Mouse (Mus musculus): ENCODE results near the gene Birc2.
A peak's percentile ranks its signal among the peaks of the same experiment; 100 is the strongest.

Gene Birc2

DNA sequence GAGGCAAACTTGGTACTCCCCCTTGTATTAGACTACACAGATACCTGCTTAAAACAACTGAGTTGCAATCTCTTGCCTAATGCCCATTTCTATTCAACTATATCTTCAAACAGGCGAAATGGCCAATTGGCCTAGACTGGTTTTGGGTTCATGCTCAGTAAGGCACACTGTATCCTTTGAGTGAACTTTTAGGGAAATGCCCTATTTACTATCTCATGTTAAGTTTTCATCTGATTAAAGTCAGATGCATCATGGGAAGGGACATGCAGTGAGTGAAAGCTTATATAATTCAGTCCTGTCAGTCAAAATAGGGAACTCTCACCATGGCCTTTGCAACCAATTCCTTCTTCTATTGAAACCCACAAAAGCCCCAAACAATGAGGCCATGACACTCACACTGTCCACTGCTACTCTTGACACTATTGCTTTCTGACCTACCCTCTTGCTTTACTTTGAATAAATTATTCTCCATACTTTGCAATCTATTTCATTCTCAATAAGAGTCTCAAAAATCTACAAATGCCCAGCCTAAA, 9.9 kb upstream of the Birc2 start:
- no peak for DNase-seq (ENCODE audit: low read depth)

DNA sequence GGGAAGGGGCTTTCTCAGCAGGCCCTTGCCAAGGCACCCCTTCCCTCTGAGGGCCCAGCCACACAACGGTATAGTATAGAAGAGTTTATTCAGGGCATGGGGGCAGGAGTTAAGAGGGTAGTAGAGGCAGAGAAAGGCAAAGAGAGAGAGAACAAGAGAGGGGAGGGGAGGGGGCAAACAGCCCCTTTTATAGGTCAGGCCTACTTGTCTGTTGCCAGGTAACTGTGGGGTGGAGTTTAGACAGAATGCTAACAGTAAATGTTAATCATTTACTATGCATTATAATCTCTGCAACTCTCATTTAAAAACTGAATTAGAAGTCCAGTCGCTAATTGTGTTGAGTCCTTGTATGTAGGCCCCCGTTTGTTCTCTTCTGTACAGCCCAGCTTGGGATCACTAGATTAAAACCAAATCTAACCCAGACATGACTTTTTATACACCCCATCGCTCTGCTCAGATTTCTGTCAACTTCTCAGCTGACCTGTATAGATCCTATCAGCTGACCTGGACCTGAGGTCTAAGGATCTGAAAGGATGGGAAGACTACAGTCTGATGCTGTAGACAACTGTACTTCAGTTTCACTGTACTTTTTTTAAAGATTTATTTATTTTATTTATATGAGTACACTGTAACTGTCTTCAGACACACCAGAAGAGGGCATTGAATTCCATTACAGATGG, 8.5 kb upstream of the Birc2 start:
- no peak for DNase-seq (ENCODE audit: low read depth)

DNA sequence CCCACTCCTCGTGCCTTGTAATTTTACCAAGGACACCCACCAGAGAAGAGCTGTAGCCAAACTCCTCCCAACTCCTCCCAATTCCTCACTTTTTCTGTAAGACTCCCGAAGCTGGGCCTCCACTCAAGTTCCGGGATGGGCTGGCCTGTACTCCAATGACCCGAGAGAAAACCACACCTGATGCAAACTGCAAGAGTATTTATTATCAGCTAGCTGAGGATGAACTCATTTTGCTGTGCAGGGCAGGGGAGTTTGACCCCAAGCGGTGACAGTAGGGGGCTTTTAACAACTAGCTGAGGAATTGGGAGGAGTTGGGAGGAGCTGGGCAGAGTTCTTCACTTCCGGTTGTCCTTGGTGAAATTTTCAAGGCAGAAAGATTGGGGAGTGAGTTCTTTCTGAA, 4.4 kb upstream of the Birc2 start:
- DNase-seq (ENCODE audit: low read depth): no peak

DNA sequence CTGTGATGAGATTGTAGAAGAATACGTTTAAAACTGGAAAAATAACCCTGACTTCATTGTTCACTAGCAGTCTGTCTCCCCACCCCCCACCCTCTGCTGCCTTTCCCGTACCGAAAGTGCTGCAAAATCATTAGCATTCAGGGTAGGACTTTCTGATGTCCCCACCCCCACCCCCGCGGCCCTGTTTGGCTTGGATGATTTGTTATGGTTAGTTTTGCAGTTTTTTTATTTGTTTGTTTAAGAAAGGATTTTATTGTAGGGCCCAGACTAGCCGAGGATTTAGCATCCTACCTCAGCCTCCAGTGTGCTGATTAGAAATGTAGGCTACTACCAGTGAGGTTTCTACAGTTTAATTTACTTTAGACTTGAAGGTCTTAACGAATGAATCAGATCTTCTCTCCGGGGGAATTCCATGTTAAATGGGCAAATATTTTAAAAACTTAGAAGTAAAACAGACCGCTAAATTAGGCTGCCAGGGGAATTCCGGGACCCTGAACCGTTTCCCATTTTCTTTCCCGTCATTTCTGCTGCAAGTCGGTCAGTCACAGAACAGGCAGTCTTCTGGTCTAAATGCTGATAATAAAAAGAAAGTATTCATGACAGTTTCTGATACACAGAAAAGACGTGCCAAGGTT, 1.1 kb upstream of the Birc2 start:
- DNase-seq (ENCODE audit: low read depth): peak; percentile 54

DNA sequence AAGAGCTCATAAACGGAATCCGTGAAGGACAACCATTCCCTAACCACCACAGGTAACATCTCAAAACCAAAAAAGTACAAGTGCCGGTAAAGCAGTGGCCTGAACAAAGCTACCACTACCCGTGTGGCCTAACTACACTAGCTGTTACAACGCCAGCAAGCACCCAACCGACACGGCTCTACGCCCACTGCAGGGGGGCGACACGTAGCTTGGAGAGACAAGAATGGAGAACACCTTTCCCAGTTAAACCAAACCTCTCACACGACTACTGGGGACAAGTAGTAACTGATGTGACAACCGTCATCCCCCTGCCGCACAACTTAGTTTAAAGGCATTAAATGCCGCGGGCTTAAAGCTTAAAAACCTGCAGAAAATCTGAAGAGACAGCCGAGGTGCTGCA, 533 bp downstream of the Birc2 start:
- DNase-seq (ENCODE audit: low read depth): no peak

DNA sequence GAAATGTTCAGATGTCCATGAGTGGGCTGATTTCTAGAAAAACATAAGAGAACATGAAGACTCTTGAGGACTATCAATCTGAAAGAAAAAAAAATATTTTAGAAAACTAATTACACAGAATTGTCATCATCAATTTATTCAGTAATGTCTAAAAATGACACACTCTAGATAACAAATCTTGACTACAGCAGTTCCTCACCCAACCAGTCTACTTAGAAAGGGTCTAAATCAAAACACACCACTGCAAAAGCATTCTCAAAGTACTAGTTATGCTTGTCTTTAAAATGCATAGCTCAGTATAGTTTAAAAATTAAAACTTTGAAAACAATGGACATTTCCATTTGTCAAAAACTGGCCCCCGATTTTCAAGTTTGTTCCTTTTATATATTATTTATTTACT, 1.6 kb downstream of the Birc2 start:
- DNase-seq (ENCODE audit: low read depth): no peak

DNA sequence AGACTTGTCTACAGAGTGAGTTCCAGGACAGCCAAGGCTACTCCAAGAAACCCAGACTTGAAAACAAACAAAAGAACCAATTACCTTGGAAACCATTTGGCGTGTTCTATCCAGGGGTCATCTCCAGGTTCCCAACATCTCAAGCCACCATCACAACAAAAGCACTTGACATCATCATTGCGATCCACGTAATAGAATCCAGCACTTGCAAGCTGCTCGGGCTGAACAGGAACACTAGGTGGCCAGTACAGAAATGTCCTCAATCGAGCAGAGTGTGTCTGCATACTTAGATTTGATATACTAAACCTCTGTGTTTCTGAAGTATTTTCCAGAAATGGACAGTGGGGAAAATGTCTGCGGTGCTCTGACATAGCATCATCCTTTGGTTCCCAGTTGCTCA, 3.4 kb downstream of the Birc2 start:
- DNase-seq (ENCODE audit: low read depth): no peak

DNA sequence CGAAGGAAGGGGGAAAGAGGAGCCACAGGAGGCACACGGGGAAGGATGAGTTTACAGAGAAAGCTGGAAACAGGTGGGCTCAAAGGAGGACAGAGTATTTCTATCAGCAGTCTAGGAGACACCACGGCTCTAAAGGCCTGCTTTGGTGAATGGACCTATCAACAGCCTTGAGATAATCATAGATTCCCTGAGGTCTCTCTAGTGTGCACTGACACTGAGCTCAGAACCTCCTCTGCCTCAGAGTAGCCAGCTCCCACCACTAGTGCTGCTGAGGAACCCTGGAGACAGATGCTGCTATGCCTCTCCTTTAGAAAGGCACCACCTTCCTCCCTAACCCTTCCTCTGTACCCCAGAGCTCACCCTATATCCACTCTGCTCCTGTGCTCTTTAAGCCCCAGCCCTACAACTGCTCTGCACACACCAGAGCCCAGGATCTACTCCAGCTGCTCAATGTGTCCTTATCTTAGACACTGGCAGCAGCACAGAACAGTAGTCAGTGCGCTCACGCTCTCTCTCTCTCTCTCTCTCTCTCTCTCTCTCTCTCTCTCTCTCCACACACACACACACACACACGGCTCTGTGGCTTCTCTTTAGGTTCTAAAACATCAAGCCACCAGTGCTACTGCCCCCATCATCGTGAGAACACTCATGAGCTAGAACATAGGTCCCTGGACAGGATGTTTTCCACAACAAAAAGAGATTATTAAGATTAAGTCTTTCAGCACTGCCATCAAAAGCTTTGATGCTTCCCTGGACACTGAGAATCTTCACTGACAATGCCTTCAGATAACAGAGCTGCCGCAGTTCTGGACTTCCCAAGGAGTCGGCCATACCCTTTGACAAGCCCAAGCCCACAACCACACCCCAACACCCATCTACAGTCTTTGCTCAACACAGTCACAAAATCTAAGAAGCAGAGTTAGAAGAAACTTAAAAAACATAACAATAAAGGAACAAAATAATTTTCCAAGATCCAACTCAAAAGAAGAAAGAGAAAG, 7.0 kb downstream of the Birc2 start:
- DNase-seq (ENCODE audit: low read depth): no peak

DNA sequence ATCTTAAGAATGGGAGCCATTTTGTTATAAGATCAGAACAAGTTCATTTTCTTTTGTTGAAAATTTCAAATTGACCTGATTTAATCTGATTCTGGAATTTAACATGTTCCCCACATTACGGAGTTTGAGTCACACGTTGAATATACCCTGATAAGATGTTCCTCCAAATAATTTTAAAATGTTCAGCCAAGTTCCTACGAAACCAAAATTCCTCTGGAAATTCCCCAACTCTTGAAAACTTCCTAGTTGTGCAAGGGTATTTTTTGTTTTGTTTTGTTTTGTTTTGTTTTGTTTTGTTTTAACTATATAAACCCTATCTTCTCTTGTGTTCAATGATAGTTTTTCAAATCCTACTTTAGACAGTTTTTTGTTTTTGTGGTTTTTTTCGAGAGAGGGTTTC, 8.2 kb downstream of the Birc2 start:
- DNase-seq (ENCODE audit: low read depth): no peak

DNA sequence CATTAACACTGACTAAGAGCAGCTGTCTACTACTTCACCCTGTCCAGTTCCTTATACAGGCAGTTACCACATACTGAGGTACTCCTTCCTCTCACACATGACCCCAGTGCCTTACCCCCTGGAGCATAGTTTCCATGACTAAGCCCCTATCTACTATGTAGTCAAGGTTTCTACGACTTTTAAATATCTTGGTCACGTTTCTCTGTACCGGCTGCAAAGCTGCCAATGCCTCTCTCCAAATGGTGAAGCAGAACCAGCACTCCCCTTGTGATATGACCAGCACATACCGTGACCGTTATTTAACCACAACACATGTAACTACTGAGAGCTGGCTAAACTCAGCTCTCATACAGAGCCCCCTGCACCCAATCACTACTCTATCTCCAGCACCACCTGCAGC, 11.9 kb downstream of the Birc2 start:
- no peak for DNase-seq (ENCODE audit: low read depth)

DNA sequence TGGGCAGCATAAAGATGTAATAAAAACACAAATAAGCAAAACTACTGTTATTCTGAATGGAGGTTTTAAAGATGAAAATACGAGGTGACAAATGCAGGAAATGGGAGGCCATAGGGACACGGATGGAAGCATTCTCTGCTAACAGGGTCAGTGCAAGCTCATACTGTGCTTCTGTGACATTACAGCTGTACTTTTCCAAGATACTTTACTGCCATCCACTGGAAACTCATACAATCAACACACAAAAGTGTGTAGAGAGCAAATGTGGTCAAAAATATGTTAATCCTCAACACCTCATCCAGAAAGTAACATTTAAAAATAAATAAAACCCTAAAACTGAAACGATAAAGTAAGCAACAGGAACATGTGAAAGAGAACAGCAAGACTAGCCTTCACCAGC, 14.1 kb downstream of the Birc2 start:
- DNase-seq (ENCODE audit: low read depth): no peak

DNA sequence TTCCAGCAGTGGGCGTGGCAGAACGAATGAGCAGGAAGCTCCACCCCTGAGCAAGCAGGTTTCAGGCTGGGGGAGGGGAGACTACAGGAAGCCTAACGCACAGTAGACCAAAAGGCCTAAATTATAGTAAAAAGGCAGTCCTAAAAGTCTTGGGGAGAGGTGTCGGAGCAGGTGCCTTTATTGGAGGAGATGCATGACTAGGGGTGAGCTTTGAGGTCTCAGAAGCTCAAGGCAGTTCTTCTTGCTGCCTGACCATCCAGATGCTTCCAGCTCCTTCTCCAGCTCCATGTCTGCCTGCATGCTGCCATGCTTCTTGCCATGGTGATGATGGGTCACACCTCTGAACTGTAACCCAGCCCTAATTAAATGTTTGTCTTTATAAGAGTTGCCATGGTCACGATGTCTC, 31.8 kb downstream of the Birc2 start:
- DNase-seq (ENCODE audit: low read depth): no peak

DNA sequence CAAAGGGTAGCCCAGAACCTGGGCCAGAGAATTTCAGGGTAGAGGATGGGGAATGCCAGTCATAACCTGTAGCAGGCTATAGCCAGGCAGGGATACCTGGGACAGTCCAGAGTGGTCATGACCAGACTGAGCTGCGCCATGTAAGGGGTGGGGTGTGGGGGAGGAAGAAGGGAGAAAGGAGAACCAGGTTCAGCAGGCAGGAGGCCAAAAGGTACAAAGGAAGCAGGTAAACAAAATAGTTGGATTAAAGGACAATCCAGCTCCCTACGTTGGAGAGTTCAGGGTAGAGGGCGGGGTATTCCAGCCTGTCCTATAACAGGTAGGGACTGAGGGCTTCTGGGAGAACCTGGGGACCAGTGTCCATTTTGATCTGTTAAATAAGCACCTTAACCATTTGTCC, 38.3 kb downstream of the Birc2 start:
- no peak for DNase-seq (ENCODE audit: low read depth)

DNA sequence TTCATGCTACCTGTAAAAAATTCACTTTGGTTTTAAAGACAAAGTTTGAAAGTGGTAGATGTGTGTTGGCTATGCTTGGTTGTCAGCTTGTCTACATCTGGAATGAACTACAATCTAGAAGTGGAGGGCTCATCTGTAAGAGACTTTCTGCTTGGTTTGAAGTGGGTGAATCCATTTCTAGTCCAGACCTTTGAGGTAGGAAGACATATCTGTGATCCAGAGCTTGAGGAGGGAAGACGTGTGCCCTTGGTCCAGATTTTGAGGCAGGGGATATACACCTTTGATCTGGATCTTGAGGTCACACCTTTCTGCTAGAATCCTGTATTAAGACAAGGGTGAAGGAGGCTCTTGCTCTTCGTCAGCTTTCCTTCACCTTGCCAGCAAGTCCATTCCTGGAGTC, 39.3 kb downstream of the Birc2 start:
- DNase-seq (ENCODE audit: low read depth): no peak

DNA sequence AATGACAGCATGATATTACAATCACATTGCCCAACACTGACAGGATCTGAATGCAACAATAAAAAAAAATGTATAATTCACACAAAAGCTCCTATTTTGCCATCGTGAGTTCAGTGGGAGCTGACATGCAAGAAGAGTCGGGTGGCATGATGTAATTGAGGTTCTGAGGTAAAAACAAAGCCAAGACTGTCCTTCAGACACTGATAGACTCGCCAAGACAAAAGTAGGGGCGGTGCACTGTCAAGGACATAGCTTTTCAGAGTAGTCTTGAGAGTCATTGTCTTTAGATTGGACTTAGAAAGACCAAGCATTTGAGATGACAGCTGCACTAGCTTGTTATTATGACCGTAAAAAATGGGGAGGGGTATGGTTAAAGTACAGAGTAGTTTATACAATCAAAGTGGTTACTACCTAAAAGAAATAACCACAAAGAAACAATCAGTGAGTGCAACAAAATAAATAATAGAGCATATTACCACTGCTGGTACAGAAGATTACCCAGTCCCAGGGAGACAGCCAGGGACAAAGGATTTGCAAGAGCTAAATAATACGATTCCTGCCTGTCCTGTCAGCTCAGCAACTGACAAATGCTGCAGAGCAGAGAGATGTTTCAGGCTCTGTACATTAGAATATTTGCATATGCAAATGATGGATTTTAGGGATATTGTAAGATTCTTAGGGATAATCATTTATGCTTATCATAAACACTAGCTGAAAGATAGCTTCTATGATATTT, 40.6 kb downstream of the Birc2 start:
- DNase-seq (ENCODE audit: low read depth): no peak

DNA sequence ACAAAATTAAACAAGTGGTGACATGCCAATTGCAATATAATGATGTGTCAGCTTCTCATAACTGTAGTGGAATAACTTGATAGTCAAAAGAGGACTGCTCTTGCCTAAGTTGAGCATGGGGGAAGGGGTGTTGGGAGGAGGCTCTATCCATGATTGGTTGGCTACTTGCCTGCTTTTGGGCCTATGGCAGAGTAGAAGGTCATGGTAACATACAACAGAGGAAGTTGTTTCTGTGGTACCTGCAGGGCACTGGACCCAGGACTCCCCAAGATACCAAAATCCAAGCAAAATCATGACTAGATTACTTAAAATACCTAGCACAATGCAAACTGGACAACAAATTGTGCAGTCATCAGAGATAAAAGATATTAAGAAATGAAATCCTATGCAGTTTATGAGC, 41.3 kb downstream of the Birc2 start:
- DNase-seq (ENCODE audit: low read depth): no peak

DNA sequence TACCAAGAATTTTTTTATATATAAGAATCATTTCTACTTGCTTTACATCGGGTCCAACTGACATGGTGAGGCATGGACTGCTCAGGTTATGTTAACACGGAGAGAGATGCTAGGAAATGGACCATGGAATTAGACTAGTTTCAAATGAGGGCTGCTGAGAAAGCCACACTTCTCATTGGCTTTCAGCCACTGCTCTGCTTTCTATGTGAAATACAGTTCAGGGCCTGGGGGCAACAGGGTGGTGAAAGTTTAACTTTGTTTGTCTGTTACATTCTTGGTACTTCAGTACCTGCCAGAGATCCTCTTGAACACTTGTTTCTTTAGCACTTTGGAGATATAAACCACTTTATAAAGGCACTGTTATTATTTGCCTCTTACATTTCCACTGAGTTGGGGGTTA, 43.3 kb downstream of the Birc2 start:
- no peak for DNase-seq (ENCODE audit: low read depth)

DNA sequence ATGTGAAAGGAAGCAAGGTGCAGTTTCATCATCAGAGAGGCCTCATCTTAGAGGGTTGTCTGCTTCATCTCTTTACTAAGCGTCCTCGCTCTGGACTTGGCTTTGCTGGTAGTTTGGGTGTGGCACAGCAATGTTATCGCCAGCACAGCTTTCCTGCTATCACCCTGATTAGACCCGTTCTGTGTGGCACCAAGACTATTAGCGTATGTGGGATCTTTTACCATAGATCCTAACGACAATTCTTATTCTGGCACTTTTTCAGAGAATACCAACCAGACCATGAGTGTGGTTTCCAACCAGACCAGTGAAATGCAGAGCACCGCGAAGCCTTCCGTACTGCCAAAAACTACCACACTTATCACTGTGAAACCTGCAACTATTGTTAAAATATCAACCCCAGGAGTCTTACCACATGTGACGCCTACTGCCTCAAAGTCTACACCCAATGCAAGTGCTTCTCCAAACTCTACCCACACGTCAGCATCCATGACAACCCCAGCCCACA, 46.2 kb downstream of the Birc2 start:
- DNase-seq (ENCODE audit: low read depth): no peak

DNA sequence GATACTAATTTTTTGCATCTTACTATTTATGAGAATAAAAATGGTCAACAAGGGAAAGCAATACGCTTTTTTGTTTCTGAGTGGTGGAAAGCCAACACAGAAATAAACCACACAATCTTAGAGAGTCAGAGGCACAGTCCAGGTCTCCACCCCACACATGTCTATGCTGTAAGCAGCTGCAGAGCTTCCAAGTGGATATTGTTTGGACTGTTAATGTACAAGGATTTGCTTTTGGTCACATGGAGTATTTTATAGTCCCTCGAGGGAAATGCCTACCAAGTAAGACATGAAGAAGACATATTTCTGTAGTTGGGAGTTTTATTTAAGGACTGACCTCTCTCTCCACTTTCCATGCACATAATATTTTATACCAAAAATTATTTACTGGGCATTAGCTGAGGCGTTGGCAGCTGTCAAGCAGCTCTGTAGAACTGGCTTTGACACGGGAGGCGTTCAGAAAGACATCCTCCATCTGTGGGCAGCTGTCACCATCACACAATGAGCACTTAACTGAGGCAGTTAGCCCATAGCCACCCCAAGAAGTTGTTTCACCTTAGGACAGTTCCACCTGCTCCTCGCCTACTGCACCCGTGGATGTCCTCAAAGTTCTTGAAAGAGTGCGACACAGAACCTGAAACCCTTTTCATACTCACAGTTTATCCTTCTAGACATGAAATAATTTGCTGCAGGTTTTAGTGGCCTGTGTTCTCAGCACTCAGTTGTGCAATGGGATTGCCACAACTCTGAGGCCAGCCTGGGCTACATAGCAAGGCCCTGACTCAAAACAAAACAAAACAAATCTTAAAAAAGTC, 46.9 kb downstream of the Birc2 start:
- DNase-seq (ENCODE audit: low read depth): no peak

DNA sequence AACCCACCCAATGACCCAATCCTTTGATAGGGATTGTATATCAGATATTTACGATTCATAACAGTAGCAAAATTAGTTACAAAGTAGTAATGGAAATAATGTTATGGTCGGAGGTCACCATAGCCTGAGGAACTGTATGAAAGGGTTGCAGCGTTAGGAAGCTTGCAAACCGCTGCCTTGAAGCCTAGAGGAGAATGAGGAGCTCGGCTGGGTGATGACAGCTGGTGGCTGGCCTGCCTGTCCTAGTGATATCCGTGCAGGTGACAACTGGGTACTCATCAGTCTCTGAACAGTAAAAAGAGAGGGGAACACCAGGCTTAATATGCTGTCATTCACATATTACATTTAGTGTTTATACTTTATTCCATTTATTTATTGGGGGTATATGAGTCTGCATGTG, 48.5 kb downstream of the Birc2 start:
- DNase-seq (ENCODE audit: low read depth): no peak

DNA sequence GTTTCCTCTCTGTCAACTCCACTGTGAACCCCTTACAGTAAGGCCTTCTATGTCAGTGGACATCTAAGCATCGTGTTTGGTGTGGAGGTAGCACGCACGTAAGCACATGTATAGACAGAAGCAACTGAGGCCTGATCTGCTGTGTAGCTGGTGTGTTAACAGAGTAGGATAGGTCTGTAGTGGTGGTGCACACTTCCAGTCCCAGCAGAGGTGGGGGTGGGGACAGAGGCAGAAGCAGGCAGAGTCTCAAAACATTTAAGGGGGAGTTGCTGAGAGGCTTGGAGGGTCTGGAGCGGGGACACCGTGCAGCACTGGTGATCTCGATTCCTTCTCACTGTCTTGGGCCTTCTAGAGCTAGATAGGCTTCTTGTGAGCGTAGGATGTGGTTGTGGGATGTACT, 50.8 kb downstream of the Birc2 start:
- no peak for DNase-seq (ENCODE audit: low read depth)

Measured in fibroblast of lung, adult 2 months (primary cell).